Mouse (Mus musculus) hindbrain, embryonic 15.5 days (tissue): ENCODE measurements around the gene Miga2. TPM values are rescaled to one million over a fixed set of nuclear protein-coding genes. Genes with fewer than 3 reads are reported as not detected.
"Not testable (repeated sequence)": the region's sequence is repeated elsewhere in the genome, so short reads cannot be mapped to it uniquely, and the experiment has no call there.

ENCODE experiments used
- ATAC-seq: fragments of 200-750 bp; cut with Nextera tagmentation; 2 replicates; pipeline ENCODE4 v1.8.0; 2017; ENCODE audit warnings: low read depth, moderate number of reproducible peaks, moderate TSS enrichment; ENCODE audit not compliant: low FRiP score
- H3K27ac ChIP-seq: fragments of 300-500 bp; sonication (generic); replicated peaks from 2 replicates; pipeline ENCODE4 v1.5.1; 2015; ENCODE audit warnings: mild to moderate bottlenecking, inconsistent platforms
- H3K27me3 ChIP-seq: fragments of 300-500 bp; sonication (generic); 2 replicates; pipeline ENCODE4 v1.6.1; 2015; ENCODE audit warnings: control low read depth, inconsistent platforms
- H3K36me3 ChIP-seq: fragments of 300-500 bp; sonication (generic); 2 replicates; pipeline ENCODE4 v1.6.1; 2015; ENCODE audit warnings: control low read depth, inconsistent platforms
- H3K4me1 ChIP-seq: fragments of 300-500 bp; sonication (generic); replicated peaks from 2 replicates; pipeline ENCODE4 v1.6.1; 2015; ENCODE audit warnings: control low read depth, inconsistent platforms
- H3K4me2 ChIP-seq: fragments of 300-500 bp; sonication (generic); 2 replicates; pipeline ENCODE4 v1.6.1; 2015; ENCODE audit warnings: moderate library complexity, mild to moderate bottlenecking, inconsistent platforms
- H3K4me3 ChIP-seq: fragments of 300-500 bp; sonication (generic); 2 replicates; pipeline ENCODE4 v1.5.1; 2015; ENCODE audit warnings: mild to moderate bottlenecking, inconsistent platforms
- H3K9ac ChIP-seq: fragments of 300-500 bp; sonication (generic); 2 replicates; pipeline ENCODE4 v1.6.1; 2015; ENCODE audit warnings: inconsistent platforms
- H3K9me3 ChIP-seq: fragments of 300-500 bp; sonication (generic); 2 replicates; pipeline ENCODE4 v1.6.1; 2016; ENCODE audit warnings: control low read depth, inconsistent platforms
- WGBS: fragments of 180-500 bp; shearing (Covaris S2); methylation state at CpG from one replicate; pipeline ENCODE4 v1.1.7; 2015; 5-methylcytosine and 5-hydroxymethylcytosine counted together
- microRNA-seq: library from miRNA; unstranded; fragments of <30 nt; microRNA quantifications from one replicate; pipeline ENCODE4, GENCODE M21; 2016
- polyA plus RNA-seq: library from polyadenylated mRNA; unstranded; fragments of >200 nt; fragmentation: Nextera tagmentation; extraction: Ambion mirVana; gene quantifications from 2 replicates; pipeline ENCODE4 v1.2.1, GENCODE M21; 2015

Miga2 gene
- polyA plus RNA-seq, 1 experiment from 2014 or later = 35.0 TPM

DNA sequence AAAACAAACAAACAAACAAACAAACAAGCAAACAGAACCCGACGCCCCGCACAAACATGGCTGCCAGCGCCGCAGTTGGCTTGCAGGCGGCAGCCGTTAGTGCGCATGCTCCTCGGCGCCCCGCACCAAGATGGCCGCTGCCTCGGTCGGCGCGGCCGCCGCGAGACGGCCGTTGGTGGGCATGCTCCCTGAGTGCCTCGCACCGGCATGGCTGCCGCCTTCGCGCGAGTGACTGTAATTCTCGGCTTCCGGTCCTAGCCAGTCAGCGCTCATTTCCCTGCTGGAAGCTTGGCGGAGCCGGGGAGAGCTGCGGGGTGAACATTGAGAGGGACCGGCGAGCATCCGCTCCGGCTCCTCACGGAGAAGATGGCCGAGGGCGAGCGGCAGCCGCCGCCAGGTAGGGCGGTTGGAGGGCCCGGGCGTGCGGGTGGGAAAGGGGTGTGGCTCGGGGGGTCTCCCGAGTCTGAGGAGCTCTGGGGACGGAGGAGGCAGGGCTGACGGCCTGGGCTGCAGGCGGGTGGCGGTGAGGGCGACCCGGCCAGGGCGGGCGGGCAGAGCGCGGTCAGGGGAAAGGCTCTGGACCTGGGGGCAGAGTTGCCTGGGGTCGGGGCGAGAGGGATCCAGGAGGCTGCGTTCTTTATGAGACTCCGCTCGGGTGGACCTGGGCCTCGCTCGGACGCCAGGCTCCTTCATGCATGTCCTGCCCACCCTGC, 52.1 kb downstream of the Miga2 start, which contains the start of gene Ptpa:
Ptpa (plus strand) TSS at position 104 of the 713 bp plus-strand sequence.
- ATAC-seq = peak; percentile 92
- Histone ChIP-seq H3K27me3 (no peaks in the 10 kb centered on the region), H3K4me1 (peaks cover 60% of the 10 kb centered on the region), H3K36me3 (peaks cover 8% of the 10 kb centered on the region), H3K9me3 (no peaks in the 10 kb centered on the region), H3K27ac (peak within 1 kb of the TSS; percentile 98), H3K9ac (peak within 1 kb of the TSS; percentile 92), H3K4me3 (peak within 1 kb of the TSS; percentile 81), H3K4me2 (peak within 1 kb of the TSS; percentile 60)
- under 1% methylated on average over 66 of the region's 67 CpGs for WGBS

GRCm38 (mm10) chr2:30416649-30416965, 52.6 kb downstream of the Miga2 start:
- Histone ChIP-seq H3K4me2 (peak overlapping the region; percentile 60), H3K9me3 (no peaks in the 10 kb centered on the region), H3K27me3 (no peaks in the 10 kb centered on the region), H3K4me3 (peak overlapping the region; percentile 81), H3K4me1 (peaks cover 60% of the 10 kb centered on the region), H3K9ac (peak overlapping the region; percentile 92), H3K36me3 (peaks cover 6% of the 10 kb centered on the region), H3K27ac (peak overlapping the region; percentile 98)
- 0% methylated on average over 7 of the region's 7 CpGs for WGBS
- no peak for ATAC-seq

DNA sequence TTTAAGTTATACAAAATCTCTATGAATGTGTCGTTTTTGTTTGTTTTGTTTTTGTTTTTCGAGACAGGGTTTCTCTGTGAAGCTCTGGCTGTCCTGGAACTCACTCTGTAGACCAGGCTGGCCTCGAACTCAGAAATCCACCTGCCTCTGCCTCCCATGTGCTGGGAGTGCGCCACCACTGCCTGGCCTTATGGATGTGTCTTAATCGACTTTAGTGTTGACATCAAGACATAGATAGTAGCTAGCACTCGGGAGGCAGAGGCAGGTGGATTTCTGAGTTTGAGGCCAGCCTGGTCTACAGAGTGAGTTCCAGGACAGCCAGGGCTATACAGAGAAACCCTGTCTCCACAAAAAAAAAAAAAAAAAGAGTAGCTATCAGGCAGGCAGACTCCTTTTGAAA, 53.1 kb downstream of the Miga2 start:
- Histone ChIP-seq H3K9ac (0 out of 2 replicates have a peak overlapping the region, but pooled peaks have one; percentile 92), H3K4me1 (peaks cover 59% of the 10 kb centered on the region), H3K4me2 (peak overlapping the region; percentile 60), H3K4me3 (peak overlapping the region; percentile 81)
- not testable (repeated sequence) for ATAC-seq, H3K27ac ChIP-seq, H3K36me3 ChIP-seq, H3K27me3 ChIP-seq, H3K9me3 ChIP-seq
- WGBS = 86% methylated on average over 6 of the region's 6 CpGs

GRCm38 (mm10) chr2:30417595-30418165, 53.6 kb downstream of the Miga2 start:
- peak overlapping the region; percentile 60 for H3K4me2 ChIP-seq
- no peaks in the 10 kb centered on the region for H3K36me3 ChIP-seq
- no peaks in the 10 kb centered on the region for H3K27me3 ChIP-seq
- H3K4me1 ChIP-seq = peaks cover 53% of the 10 kb centered on the region
- H3K9ac ChIP-seq = no peak overlapping the region
- 0 out of 2 replicates have a peak overlapping the region, but pooled peaks have one; percentile 5 for H3K4me3 ChIP-seq
- no peaks in the 10 kb centered on the region for H3K9me3 ChIP-seq
- 68% methylated on average over 5 of the region's 5 CpGs for WGBS
- H3K27ac ChIP-seq = no peak overlapping the region; the same call in 1 of the 2 replicates
- ATAC-seq = no peak

DNA sequence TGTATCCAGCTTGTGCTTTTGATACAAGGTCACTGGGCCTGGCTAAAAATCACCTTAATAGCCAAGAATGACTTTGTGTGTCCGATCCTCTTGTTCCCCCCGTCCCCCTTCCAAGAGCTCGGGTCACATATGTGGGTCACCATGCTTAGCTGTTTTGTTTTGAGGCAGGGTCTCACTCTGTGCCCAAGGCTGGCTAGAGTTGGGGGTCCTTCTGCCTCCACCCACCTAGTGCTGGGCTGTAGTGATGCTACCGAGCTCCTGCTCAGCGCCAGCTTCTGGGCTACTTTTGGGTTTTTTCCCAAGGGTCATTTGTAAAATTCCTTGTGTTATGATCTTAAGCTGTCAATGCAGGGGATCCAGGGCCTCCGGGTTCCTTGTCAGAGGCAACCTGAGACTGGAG, 54.2 kb downstream of the Miga2 start:
- no peaks in the 10 kb centered on the region for H3K27me3 ChIP-seq
- 78% methylated on average over 6 of the region's 6 CpGs for WGBS
- H3K4me3 ChIP-seq = 0 out of 2 replicates have a peak overlapping the region, but pooled peaks have one; percentile 5
- 0 out of 2 replicates have a peak overlapping the region, but pooled peaks have one; percentile 9 for H3K9ac ChIP-seq
- no peak overlapping the region; the same call in 1 of the 2 replicates for H3K27ac ChIP-seq
- peaks cover 48% of the 10 kb centered on the region for H3K4me1 ChIP-seq
- H3K4me2 ChIP-seq = peak overlapping the region; percentile 60
- no peaks in the 10 kb centered on the region for H3K36me3 ChIP-seq
- no peaks in the 10 kb centered on the region for H3K9me3 ChIP-seq
- ATAC-seq = no peak

GRCm38 (mm10) chr2:30419112-30419511, 55.1 kb downstream of the Miga2 start:
- Histone ChIP-seq H3K4me1 (peaks cover 39% of the 10 kb centered on the region), H3K36me3 (no peaks in the 10 kb centered on the region), H3K27ac (peak overlapping the region; percentile 29), H3K27me3 (no peaks in the 10 kb centered on the region), H3K9ac (no peak overlapping the region), H3K9me3 (no peaks in the 10 kb centered on the region), H3K4me3 (no peak overlapping the region), H3K4me2 (peak overlapping the region; percentile 13)
- ATAC-seq = no peak
- 42% methylated on average over 10 of the region's 10 CpGs for WGBS

GRCm38 (mm10) chr2:30421432-30421831, 57.4 kb downstream of the Miga2 start:
- WGBS = 62% methylated on average over 4 of the region's 4 CpGs
- 0 out of 2 replicates have a peak, but pooled peaks cover 8% of the 10 kb centered on the region for H3K36me3 ChIP-seq
- no peaks in the 10 kb centered on the region for H3K9me3 ChIP-seq
- H3K27ac ChIP-seq = no peak overlapping the region
- no peak for ATAC-seq
- H3K4me1 ChIP-seq = peaks cover 28% of the 10 kb centered on the region
- no peak overlapping the region for H3K9ac ChIP-seq
- H3K4me2 ChIP-seq = no peak overlapping the region
- no peaks in the 10 kb centered on the region for H3K27me3 ChIP-seq
- no peak overlapping the region for H3K4me3 ChIP-seq

GRCm38 (mm10) chr2:30429156-30429555, 65.1 kb downstream of the Miga2 start:
- no peaks in the 10 kb centered on the region for H3K27me3 ChIP-seq
- ATAC-seq = no peak
- H3K4me1 ChIP-seq = no peaks in the 10 kb centered on the region
- H3K36me3 ChIP-seq = peaks cover 74% of the 10 kb centered on the region
- H3K27ac ChIP-seq = no peak overlapping the region
- H3K9me3 ChIP-seq = no peaks in the 10 kb centered on the region
- H3K4me2 ChIP-seq = no peak overlapping the region
- H3K9ac ChIP-seq = no peak overlapping the region
- no peak overlapping the region for H3K4me3 ChIP-seq

Small RNA genes within 50 kb of the gene (microRNA-seq; reads per million reads assigned to microRNA genes)
- gene Gm47292 = not detected

Other genes with a start within 250 kb of the Miga2 start
- gene Zer1, start 239.6 kb upstream of the Miga2 start, polyA plus RNA-seq = 13.7 and 13.9 TPM in 2 replicates
- 12.4 and 12.5 TPM in 2 replicates for gene Tbc1d13, start 230.5 kb upstream of the Miga2 start, polyA plus RNA-seq
- 23.7 and 26.1 TPM in 2 replicates for gene Endog, start 192.7 kb upstream of the Miga2 start, polyA plus RNA-seq
- 62.1 and 67.1 TPM in 2 replicates for gene Spout1, start 185.8 kb upstream of the Miga2 start, polyA plus RNA-seq
- gene Kyat1, start 158.4 kb upstream of the Miga2 start, polyA plus RNA-seq = 13.3 and 13.8 TPM in 2 replicates
- 56.8 and 57.8 TPM in 2 replicates for gene Lrrc8a, start 126.5 kb upstream of the Miga2 start, polyA plus RNA-seq
- 0.18 and 0.26 TPM in 2 replicates for gene Gm28035, start 123.7 kb upstream of the Miga2 start, polyA plus RNA-seq
- gene Phyhd1, start 98.0 kb upstream of the Miga2 start, polyA plus RNA-seq = 6.0 and 6.2 TPM in 2 replicates
- gene Gm28038, start 83.2 kb upstream of the Miga2 start, polyA plus RNA-seq = not detected in 2 replicates
- gene Dolk, start 77.9 kb upstream of the Miga2 start, polyA plus RNA-seq = 39.1 and 39.7 TPM in 2 replicates
- 15.7 and 20.9 TPM in 2 replicates for gene Nup188, start 77.8 kb upstream of the Miga2 start, polyA plus RNA-seq
- gene Sh3glb2, start 4.9 kb upstream of the Miga2 start, polyA plus RNA-seq = 189 and 205 TPM in 2 replicates
- 59.0 and 60.4 TPM in 2 replicates for gene Dolpp1, start 28.0 kb downstream of the Miga2 start, polyA plus RNA-seq
- 25.7 and 29.5 TPM in 2 replicates for gene Crat, start 51.6 kb downstream of the Miga2 start, polyA plus RNA-seq
- 138 and 150 TPM in 2 replicates for gene Ptpa, start 51.8 kb downstream of the Miga2 start, polyA plus RNA-seq
- gene Ier5l, start 110.0 kb downstream of the Miga2 start, polyA plus RNA-seq = 2.7 and 2.9 TPM in 2 replicates
- 0.51 and 0.94 TPM in 2 replicates for gene Cstad, start 230.8 kb downstream of the Miga2 start, polyA plus RNA-seq